Mouse (Mus musculus) kidney, postnatal 0 days (tissue): Measurements from ENCODE around the gene Setd1b. TPM values are rescaled to one million over a fixed set of nuclear protein-coding genes. Genes with fewer than 3 reads are reported as not detected.

Experiments used
- ATAC-seq: fragments of 200-750 bp; cut with Nextera tagmentation; replicated peaks from 2 replicates; pipeline ENCODE4 v1.8.0; 2017; ENCODE audit warnings: low read depth, moderate number of reproducible peaks, moderate TSS enrichment, moderate library complexity; ENCODE audit not compliant: low FRiP score
- DNase-seq: peaks from one replicate; pipeline ENCODE4 v3.0.0-alpha.2; 2016; ENCODE audit warnings: low spot score
- H3K27ac ChIP-seq: fragments of 300-500 bp; sonication (generic); 2 replicates; pipeline ENCODE4 v1.5.1; 2014; ENCODE audit warnings: mild to moderate bottlenecking
- H3K27me3 ChIP-seq: fragments of 300-500 bp; sonication (generic); 2 replicates; pipeline ENCODE4 v1.6.1; 2014; ENCODE audit warnings: low read length, mixed read lengths; ENCODE audit not compliant: insufficient read depth
- H3K36me3 ChIP-seq: fragments of 300-500 bp; sonication (generic); 2 replicates; pipeline ENCODE4 v1.6.1; 2014; ENCODE audit warnings: low read length, mixed read lengths; ENCODE audit not compliant: insufficient read depth
- H3K4me1 ChIP-seq: fragments of 300-500 bp; sonication (generic); replicated peaks from 2 replicates; pipeline ENCODE4 v1.6.1; 2014; ENCODE audit warnings: antibody characterized with exemption, low read length, mixed read lengths; ENCODE audit not compliant: insufficient read depth
- H3K4me2 ChIP-seq: fragments of 300-500 bp; sonication (generic); 2 replicates; pipeline ENCODE4 v1.6.1; 2014; ENCODE audit warnings: mild to moderate bottlenecking, low read length, moderate library complexity, mixed read lengths
- H3K4me3 ChIP-seq: fragments of 300-500 bp; sonication (generic); replicated peaks from 2 replicates; pipeline ENCODE4 v1.5.1; 2014; ENCODE audit warnings: low read depth, low read length
- H3K9ac ChIP-seq: fragments of 300-500 bp; sonication (generic); 2 replicates; pipeline ENCODE4 v1.6.1; 2014; ENCODE audit warnings: low read depth, low read length
- H3K9me3 ChIP-seq: fragments of 300-500 bp; sonication (generic); replicated peaks from 2 replicates; pipeline ENCODE4 v1.6.1; 2016; ENCODE audit warnings: low read length, inconsistent platforms, mixed read lengths
- CTCF ChIP-seq: IDR thresholded peaks from 2 replicates; pipeline ENCODE4 v1.5.1; 2016; ENCODE audit warnings: antibody characterized with exemption, low read depth, mild to moderate bottlenecking, moderate library complexity
- WGBS: fragments of 180-500 bp; shearing (Covaris S2); extraction: QIAGEN DNeasy Blood & Tissue Kit; methylation state at CpG from one replicate; pipeline ENCODE4 v1.1.7; 2014; 5-methylcytosine and 5-hydroxymethylcytosine counted together
- polyA plus RNA-seq: library from polyadenylated mRNA; unstranded; fragments of >200 nt; fragmentation: Nextera tagmentation; extraction: Ambion mirVana; gene quantifications from 2 replicates; pipeline ENCODE4 v1.2.1, GENCODE M21; 2015

Setd1b gene
- polyA plus RNA-seq, 1 experiment from 2014 or later: 7.0 TPM

- peak overlapping the region; percentile 56 for H3K4me2 ChIP-seq
- TF ChIP-seq CTCF: peak; percentile 93
- peaks cover 63% of the 10 kb centered on the region for H3K36me3 ChIP-seq
- WGBS: 4% methylated on average over 19 of the region's 19 CpGs
- peak overlapping the region; percentile 21 for H3K4me3 ChIP-seq
- DNase-seq (peak; percentile 95), ATAC-seq (peak; percentile 78)
- peak overlapping the region; percentile 50 for H3K27ac ChIP-seq
- no peaks in the 10 kb centered on the region for H3K9me3 ChIP-seq
- peak overlapping the region; percentile 15; the same call in 1 of the 2 replicates for H3K9ac ChIP-seq
- H3K4me1 ChIP-seq: peaks cover 35% of the 10 kb centered on the region
- H3K27me3 ChIP-seq: no peaks in the 10 kb centered on the region
Measured at GRCm38 (mm10) chr5:123149451-123150400, 7.7 kb downstream of the Setd1b start.

GRCm38 (mm10) chr5:123150641-123151040 lies 8.6 kb downstream of the Setd1b start:
- ATAC-seq (no peak), DNase-seq (no peak)
- Histone ChIP-seq H3K36me3 (peaks cover 63% of the 10 kb centered on the region), H3K4me3 (peak overlapping the region; percentile 21), H3K4me1 (peaks cover 27% of the 10 kb centered on the region), H3K27me3 (no peaks in the 10 kb centered on the region), H3K27ac (0 out of 2 replicates have a peak overlapping the region, but pooled peaks have one; percentile 47), H3K4me2 (peak overlapping the region; percentile 56), H3K9me3 (no peaks in the 10 kb centered on the region), H3K9ac (no peak overlapping the region)
- 13% methylated on average over 7 of the region's 7 CpGs for WGBS
- TF ChIP-seq CTCF: no peak

- ATAC-seq (no peak), DNase-seq (peak; percentile 94)
- no peaks in the 10 kb centered on the region for H3K27me3 ChIP-seq
- H3K9ac ChIP-seq: no peak overlapping the region
- H3K27ac ChIP-seq: 0 out of 2 replicates have a peak overlapping the region, but pooled peaks have one; percentile 47
- H3K9me3 ChIP-seq: no peaks in the 10 kb centered on the region
- peak overlapping the region; percentile 56 for H3K4me2 ChIP-seq
- no peak for TF ChIP-seq CTCF
- peaks cover 24% of the 10 kb centered on the region for H3K4me1 ChIP-seq
- H3K4me3 ChIP-seq: 0 out of 2 replicates have a peak overlapping the region, but pooled peaks have one; percentile 21
- H3K36me3 ChIP-seq: peaks cover 63% of the 10 kb centered on the region
- 14% methylated on average over 7 of the region's 7 CpGs for WGBS
Measured at GRCm38 (mm10) chr5:123151077-123151476, 9.1 kb downstream of the Setd1b start.

- H3K9me3 ChIP-seq: no peaks in the 10 kb centered on the region
- H3K36me3 ChIP-seq: peaks cover 57% of the 10 kb centered on the region
- no peaks in the 10 kb centered on the region for H3K27me3 ChIP-seq
- ATAC-seq (no peak), DNase-seq (no peak)
- H3K9ac ChIP-seq: no peak overlapping the region
- peak overlapping the region; percentile 18; the same call in 1 of the 2 replicates for H3K4me2 ChIP-seq
- no peak overlapping the region for H3K27ac ChIP-seq
- WGBS: 92% methylated on average over 18 of the region's 19 CpGs
- TF ChIP-seq CTCF: no peak
- H3K4me3 ChIP-seq: no peak overlapping the region
- peaks cover 24% of the 10 kb centered on the region for H3K4me1 ChIP-seq
Measured at GRCm38 (mm10) chr5:123151707-123152362, 9.8 kb downstream of the Setd1b start.

GRCm38 (mm10) chr5:123152901-123153300 lies 10.9 kb downstream of the Setd1b start:
- H3K27me3 ChIP-seq: no peaks in the 10 kb centered on the region
- no peak for TF ChIP-seq CTCF
- WGBS: 94% methylated on average over 1 of the region's 1 CpGs
- no peak overlapping the region for H3K27ac ChIP-seq
- H3K4me3 ChIP-seq: no peak overlapping the region
- DNase-seq (no peak), ATAC-seq (no peak)
- H3K4me2 ChIP-seq: no peak overlapping the region
- H3K36me3 ChIP-seq: peaks cover 57% of the 10 kb centered on the region
- H3K9me3 ChIP-seq: no peaks in the 10 kb centered on the region
- H3K9ac ChIP-seq: no peak overlapping the region
- H3K4me1 ChIP-seq: peaks cover 24% of the 10 kb centered on the region

- Histone ChIP-seq H3K9me3 (no peaks in the 10 kb centered on the region), H3K36me3 (peaks cover 70% of the 10 kb centered on the region), H3K4me1 (peaks cover 10% of the 10 kb centered on the region), H3K27me3 (no peaks in the 10 kb centered on the region), H3K4me3 (no peak overlapping the region), H3K27ac (no peak overlapping the region), H3K4me2 (no peak overlapping the region), H3K9ac (no peak overlapping the region)
- ATAC-seq (no peak), DNase-seq (peak; percentile 82)
- TF ChIP-seq CTCF: peak; percentile 87
- WGBS: 44% methylated on average over 7 of the region's 7 CpGs
Measured at GRCm38 (mm10) chr5:123155425-123155824, 13.4 kb downstream of the Setd1b start.
